ENCODE assay signal across 25 mouse cellular contexts in the genomic region with DNA sequence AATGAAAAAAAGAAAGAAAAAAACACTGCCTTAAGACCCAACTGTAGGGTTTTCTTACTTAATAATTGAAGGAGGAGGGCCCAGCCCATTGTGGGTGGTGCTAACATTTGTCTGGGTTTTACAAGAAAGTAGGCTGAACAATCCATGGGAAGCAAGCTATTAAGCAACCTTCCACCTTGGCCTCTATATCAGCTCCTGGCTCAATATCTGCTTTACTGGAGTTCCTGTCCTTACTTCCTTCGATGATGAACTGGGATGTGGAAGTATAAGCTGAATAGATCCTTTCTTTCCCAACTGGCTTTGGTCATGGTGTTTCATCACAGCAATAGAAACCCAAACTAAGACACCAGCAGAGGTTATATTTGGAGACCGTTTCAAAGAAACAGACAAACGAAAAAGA. TPM values are rescaled to one million over a fixed set of nuclear protein-coding genes. Genes with fewer than 3 reads are reported as not detected.
"Had no signal": no experiment of that assay in that cellular context is flagged by ENCODE, and none has a peak within 500 bp of the region (broad histone marks: within the 10 kb centered on the region; RNA-seq: fewer than 3 reads in every experiment).

No protein-coding gene starts in this region.

- H3K27me3 ChIP-seq: lung, embryonic 15.5 days; midbrain, embryonic 12.5 days; midbrain, embryonic 15.5 days; neural tube, embryonic 12.5 days; stomach, embryonic 15.5 days had no signal

- H3K9ac ChIP-seq: liver, embryonic 14.5 days; lung, embryonic 15.5 days; midbrain, embryonic 12.5 days; midbrain, embryonic 15.5 days; neural tube, embryonic 12.5 days; stomach, embryonic 15.5 days had no signal

- H3K9me3 ChIP-seq: lung, embryonic 15.5 days; midbrain, embryonic 10.5 days; midbrain, embryonic 12.5 days; midbrain, embryonic 15.5 days; neural tube, embryonic 12.5 days; stomach, embryonic 15.5 days had no signal

- H3K4me2 ChIP-seq: lung, embryonic 15.5 days; midbrain, embryonic 12.5 days; midbrain, embryonic 15.5 days; neural tube, embryonic 12.5 days; stomach, embryonic 15.5 days had no signal

- H3K4me3 ChIP-seq: lung, embryonic 15.5 days; midbrain, embryonic 10.5 days; midbrain, embryonic 12.5 days; midbrain, embryonic 15.5 days; neural tube, embryonic 12.5 days; stomach, embryonic 15.5 days had no signal

- H3K36me3 ChIP-seq: lung, embryonic 15.5 days; midbrain, embryonic 10.5 days; midbrain, embryonic 12.5 days; midbrain, embryonic 15.5 days; neural tube, embryonic 12.5 days; stomach, embryonic 15.5 days had no signal

- H3K27ac ChIP-seq: liver, embryonic 14.5 days; lung, embryonic 15.5 days; midbrain, embryonic 10.5 days; midbrain, embryonic 12.5 days; midbrain, embryonic 15.5 days; neural tube, embryonic 12.5 days; stomach, embryonic 15.5 days; stomach, postnatal 0 days had no signal

- H3K4me1 ChIP-seq: lung, embryonic 15.5 days; midbrain, embryonic 10.5 days; midbrain, embryonic 12.5 days; midbrain, embryonic 15.5 days; neural tube, embryonic 12.5 days; stomach, embryonic 15.5 days had no signal

- DNase-seq: lung, adult 18-20 months; lung, postnatal 14 days; lung, postnatal 4 days; right cerebral cortex, postnatal 14 days; thymus, adult 2 months; thymus, postnatal 25 days; thymus, postnatal 4 days had no signal

- ATAC-seq: lung, postnatal 0 days; midbrain, embryonic 15.5 days had no signal

RNA-seq across cellular contexts. Expression of gene Ifnb1, which starts 2.8 kb away (rescaled TPM):
- total RNA-seq: megakaryocyte-erythroid progenitor cell, adult 5-6 weeks; midbrain, postnatal 0 days; monocyte, adult 5-6 weeks; neutrophil, adult 5-6 weeks had no signal
- polyA plus RNA-seq: liver, embryonic 14.5 days; liver, embryonic 16.5 days; lung, embryonic 15.5 days; lung, postnatal 0 days; midbrain, embryonic 10.5 days; midbrain, embryonic 12.5 days; midbrain, embryonic 15.5 days; midbrain, postnatal 0 days; neural tube, embryonic 12.5 days; neural tube, embryonic 14.5 days; spleen, adult 2 months; stomach, embryonic 15.5 days; stomach, postnatal 0 days; testis, adult 2 months; thymus, adult 2 months; urinary bladder, adult 2 months had no signal

RNA-seq across cellular contexts. Expression of gene Ifna15, which starts 32.7 kb away (rescaled TPM):
- total RNA-seq: megakaryocyte-erythroid progenitor cell, adult 5-6 weeks; midbrain, postnatal 0 days; monocyte, adult 5-6 weeks; neutrophil, adult 5-6 weeks had no signal
- polyA plus RNA-seq: liver, embryonic 14.5 days; liver, embryonic 16.5 days; lung, embryonic 15.5 days; lung, postnatal 0 days; midbrain, embryonic 10.5 days; midbrain, embryonic 12.5 days; midbrain, embryonic 15.5 days; midbrain, postnatal 0 days; neural tube, embryonic 12.5 days; neural tube, embryonic 14.5 days; spleen, adult 2 months; stomach, embryonic 15.5 days; stomach, postnatal 0 days; testis, adult 2 months; thymus, adult 2 months; urinary bladder, adult 2 months had no signal

RNA-seq across cellular contexts. Expression of gene Ifna14, which starts 46.2 kb away (rescaled TPM):
- total RNA-seq: megakaryocyte-erythroid progenitor cell, adult 5-6 weeks; midbrain, postnatal 0 days; monocyte, adult 5-6 weeks; neutrophil, adult 5-6 weeks had no signal
- polyA plus RNA-seq: liver, embryonic 14.5 days; liver, embryonic 16.5 days; lung, embryonic 15.5 days; lung, postnatal 0 days; midbrain, embryonic 10.5 days; midbrain, embryonic 12.5 days; midbrain, embryonic 15.5 days; midbrain, postnatal 0 days; neural tube, embryonic 12.5 days; neural tube, embryonic 14.5 days; spleen, adult 2 months; stomach, embryonic 15.5 days; stomach, postnatal 0 days; testis, adult 2 months; thymus, adult 2 months; urinary bladder, adult 2 months had no signal
